Mouse (Mus musculus) stomach, embryonic 16.5 days (tissue): Measurements from ENCODE around the gene Lmx1b. TPM values are rescaled to one million over a fixed set of nuclear protein-coding genes. Genes with fewer than 3 reads are reported as not detected.
A peak's percentile ranks its signal among the peaks of the same experiment; 100 is the strongest.

Experiments used
- ATAC-seq: fragments of 200-750 bp; cut with Nextera tagmentation; 2 replicates; pipeline ENCODE4 v1.8.0; 2017; ENCODE audit warnings: moderate number of reproducible peaks, moderate TSS enrichment; ENCODE audit not compliant: insufficient read depth, low FRiP score
- H3K27ac ChIP-seq: fragments of 300-500 bp; sonication (generic); 2 replicates; pipeline ENCODE4 v1.5.1; 2014; ENCODE audit warnings: low read length
- H3K27me3 ChIP-seq: fragments of 300-500 bp; sonication (generic); 2 replicates; pipeline ENCODE4 v1.6.1; 2014; ENCODE audit warnings: low read length, control low read depth, mixed read lengths; ENCODE audit not compliant: control insufficient read depth, insufficient read depth
- H3K36me3 ChIP-seq: fragments of 300-500 bp; sonication (generic); 2 replicates; pipeline ENCODE4 v1.6.1; 2014; ENCODE audit warnings: low read length; ENCODE audit not compliant: control insufficient read depth, insufficient read depth
- H3K4me1 ChIP-seq: fragments of 300-500 bp; sonication (generic); 2 replicates; pipeline ENCODE4 v1.6.1; 2014; ENCODE audit warnings: low read length, control low read depth, mixed read lengths; ENCODE audit not compliant: control insufficient read depth, insufficient read depth
- H3K4me2 ChIP-seq: fragments of 300-500 bp; sonication (generic); 2 replicates; pipeline ENCODE4 v1.6.1; 2014; ENCODE audit warnings: low read depth, low read length, mixed read lengths
- H3K4me3 ChIP-seq: fragments of 300-500 bp; sonication (generic); replicated peaks from 2 replicates; pipeline ENCODE4 v1.5.1; 2014; ENCODE audit warnings: mild to moderate bottlenecking, low read length
- H3K9ac ChIP-seq: fragments of 300-500 bp; sonication (generic); 2 replicates; pipeline ENCODE4 v1.6.1; 2014; ENCODE audit warnings: low read length
- H3K9me3 ChIP-seq: fragments of 300-500 bp; sonication (generic); replicated peaks from 2 replicates; pipeline ENCODE4 v1.6.1; 2016; ENCODE audit warnings: low read length, control low read depth; ENCODE audit not compliant: control insufficient read depth
- WGBS: fragments of 180-500 bp; shearing (Covaris S2); extraction: QIAGEN DNeasy Blood & Tissue Kit; methylation state at CpG from one replicate; pipeline ENCODE4 v1.1.7; 2014; 5-methylcytosine and 5-hydroxymethylcytosine counted together
- polyA plus RNA-seq: library from polyadenylated mRNA; unstranded; fragments of >200 nt; fragmentation: Nextera tagmentation; extraction: Ambion mirVana; gene quantifications from 2 replicates; pipeline ENCODE4 v1.2.1, GENCODE M21; 2015

Lmx1b gene
- polyA plus RNA-seq, 1 experiment from 2014 or later: not detected

GRCm38 (mm10) chr2:33668741-33669140, 28.4 kb upstream of the Lmx1b start:
- H3K36me3 ChIP-seq: no peaks in the 10 kb centered on the region
- no peaks in the 10 kb centered on the region for H3K27me3 ChIP-seq
- H3K9me3 ChIP-seq: no peaks in the 10 kb centered on the region
- no peak overlapping the region for H3K4me3 ChIP-seq
- H3K9ac ChIP-seq: no peak overlapping the region
- no peak; the same call in 1 of the 2 replicates for ATAC-seq
- WGBS: 41% methylated on average over 6 of the region's 6 CpGs
- peaks cover 16% of the 10 kb centered on the region for H3K4me1 ChIP-seq
- no peak overlapping the region for H3K4me2 ChIP-seq
- no peak overlapping the region for H3K27ac ChIP-seq

- H3K27me3 ChIP-seq: no peaks in the 10 kb centered on the region
- no peaks in the 10 kb centered on the region for H3K36me3 ChIP-seq
- no peak overlapping the region for H3K9ac ChIP-seq
- no peak for ATAC-seq
- no peaks in the 10 kb centered on the region for H3K9me3 ChIP-seq
- no peak overlapping the region for H3K4me2 ChIP-seq
- peaks cover 16% of the 10 kb centered on the region for H3K4me1 ChIP-seq
- no peak overlapping the region for H3K27ac ChIP-seq
- WGBS: 30% methylated on average over 11 of the region's 11 CpGs
- no peak overlapping the region for H3K4me3 ChIP-seq
These were observed 26.2 kb upstream of the Lmx1b start for GRCm38 (mm10) chr2:33666388-33666945.

- H3K36me3 ChIP-seq: no peaks in the 10 kb centered on the region
- H3K27me3 ChIP-seq: no peaks in the 10 kb centered on the region
- peaks cover 16% of the 10 kb centered on the region for H3K4me1 ChIP-seq
- H3K27ac ChIP-seq: no peak overlapping the region
- peak; percentile 82 for ATAC-seq
- H3K4me2 ChIP-seq: no peak overlapping the region
- no peak overlapping the region for H3K9ac ChIP-seq
- no peak overlapping the region for H3K4me3 ChIP-seq
- no peaks in the 10 kb centered on the region for H3K9me3 ChIP-seq
- 20% methylated on average over 13 of the region's 13 CpGs for WGBS
These were observed 25.2 kb upstream of the Lmx1b start for GRCm38 (mm10) chr2:33665363-33666058.

GRCm38 (mm10) chr2:33664661-33665060, 24.4 kb upstream of the Lmx1b start:
- ATAC-seq: no peak
- H3K27ac ChIP-seq: no peak overlapping the region
- H3K4me3 ChIP-seq: no peak overlapping the region
- H3K4me1 ChIP-seq: peaks cover 16% of the 10 kb centered on the region
- H3K9ac ChIP-seq: no peak overlapping the region
- no peaks in the 10 kb centered on the region for H3K27me3 ChIP-seq
- no peaks in the 10 kb centered on the region for H3K9me3 ChIP-seq
- no peak overlapping the region for H3K4me2 ChIP-seq
- no peaks in the 10 kb centered on the region for H3K36me3 ChIP-seq
- 73% methylated on average over 4 of the region's 4 CpGs for WGBS

- H3K36me3 ChIP-seq: no peaks in the 10 kb centered on the region
- no peak for ATAC-seq
- WGBS: 7% methylated on average over 7 of the region's 7 CpGs
These were observed 18.9 kb upstream of the Lmx1b start for GRCm38 (mm10) chr2:33659288-33659629.

GRCm38 (mm10) chr2:33658602-33659287, 18.4 kb upstream of the Lmx1b start:
- Histone ChIP-seq H3K27ac (no peak overlapping the region), H3K4me2 (peak overlapping the region; percentile 48), H3K9me3 (no peaks in the 10 kb centered on the region), H3K4me1 (no peaks in the 10 kb centered on the region; the same call in 1 of the 2 replicates), H3K4me3 (peak overlapping the region; percentile 23; the same call in 1 of the 2 replicates), H3K9ac (peak overlapping the region; percentile 41; the same call in 1 of the 2 replicates), H3K36me3 (no peaks in the 10 kb centered on the region), H3K27me3 (no peaks in the 10 kb centered on the region)
- WGBS: 45% methylated on average over 12 of the region's 12 CpGs
- no peak for ATAC-seq

More at GRCm38 (mm10) chr2:33659288-33659629, 18.9 kb upstream of the Lmx1b start:
- Histone ChIP-seq H3K9ac (peak overlapping the region; percentile 41; the same call in 1 of the 2 replicates), H3K27ac (no peak overlapping the region), H3K9me3 (no peaks in the 10 kb centered on the region), H3K4me2 (peak overlapping the region; percentile 48), H3K4me1 (no peaks in the 10 kb centered on the region; the same call in 1 of the 2 replicates), H3K27me3 (no peaks in the 10 kb centered on the region), H3K4me3 (peak overlapping the region; percentile 23; the same call in 1 of the 2 replicates)

GRCm38 (mm10) chr2:33652517-33653198, 12.3 kb upstream of the Lmx1b start:
- ATAC-seq: no peak
- Histone ChIP-seq H3K4me1 (no peaks in the 10 kb centered on the region), H3K27me3 (peaks cover 12% of the 10 kb centered on the region), H3K4me2 (no peak overlapping the region), H3K9ac (no peak overlapping the region), H3K27ac (no peak overlapping the region), H3K36me3 (no peaks in the 10 kb centered on the region), H3K9me3 (no peaks in the 10 kb centered on the region), H3K4me3 (no peak overlapping the region)
- WGBS: 76% methylated on average over 22 of the region's 22 CpGs

- Histone ChIP-seq H3K9me3 (no peaks in the 10 kb centered on the region), H3K4me2 (no peak overlapping the region), H3K4me3 (no peak overlapping the region), H3K27ac (no peak overlapping the region), H3K27me3 (peaks cover 45% of the 10 kb centered on the region), H3K4me1 (no peaks in the 10 kb centered on the region), H3K36me3 (no peaks in the 10 kb centered on the region), H3K9ac (no peak overlapping the region)
- no peak for ATAC-seq
- WGBS: 34% methylated on average over 3 of the region's 3 CpGs
These were observed 9.1 kb upstream of the Lmx1b start for GRCm38 (mm10) chr2:33649371-33649770.
